Mouse (Mus musculus): ENCODE results near the gene Amdhd1. TPM values are rescaled to one million over a fixed set of nuclear protein-coding genes. Genes with fewer than 3 reads are reported as not detected.
A peak's percentile ranks its signal among the peaks of the same experiment; 100 is the strongest.

Gene Amdhd1
- polyA plus RNA-seq, 1 experiment from 2014 or later, result 0.94 TPM

GRCm38 (mm10) chr10:93525329-93525728 is 14.5 kb downstream of the Amdhd1 start:
- Histone ChIP-seq H3K4me3 (ENCODE audit: low read depth, low read length) (no peak overlapping the region), H3K27me3 (ENCODE audit: control insufficient read depth, insufficient read depth, low read length) (no peaks in the 10 kb centered on the region), H3K27ac (ENCODE audit: low read length) (no peak overlapping the region), H3K36me3 (ENCODE audit: control insufficient read depth, insufficient read depth, low read length) (no peaks in the 10 kb centered on the region), H3K9ac (replicated peaks; ENCODE audit: low read depth, low read length) (no peak overlapping the region), H3K9me3 (ENCODE audit: control insufficient read depth, low read depth, low read length) (no peaks in the 10 kb centered on the region), H3K4me1 (ENCODE audit: control insufficient read depth, insufficient read depth, low read length) (no peaks in the 10 kb centered on the region), H3K4me2 (replicated peaks; ENCODE audit: low read depth, low read length) (no peak overlapping the region)
- ATAC-seq (ENCODE audit: insufficient number of reproducible peaks, insufficient read depth, low FRiP score, low read depth), result no peak
- WGBS, result 70% methylated on average over 1 of the region's 1 CpGs

GRCm38 (mm10) chr10:93520994-93521393 is 18.8 kb downstream of the Amdhd1 start:
- Histone ChIP-seq H3K36me3 (ENCODE audit: control insufficient read depth, insufficient read depth, low read length) (no peaks in the 10 kb centered on the region), H3K27me3 (ENCODE audit: control insufficient read depth, insufficient read depth, low read length) (no peaks in the 10 kb centered on the region), H3K27ac (ENCODE audit: low read length) (no peak overlapping the region), H3K4me2 (replicated peaks; ENCODE audit: low read depth, low read length) (no peak overlapping the region), H3K9me3 (ENCODE audit: control insufficient read depth, low read depth, low read length) (no peaks in the 10 kb centered on the region), H3K4me3 (ENCODE audit: low read depth, low read length) (no peak overlapping the region), H3K9ac (replicated peaks; ENCODE audit: low read depth, low read length) (no peak overlapping the region), H3K4me1 (ENCODE audit: control insufficient read depth, insufficient read depth, low read length) (0 out of 2 replicates have a peak, but pooled peaks cover 3% of the 10 kb centered on the region)
- 54% methylated on average over 4 of the region's 4 CpGs for WGBS
- ATAC-seq (ENCODE audit: insufficient number of reproducible peaks, insufficient read depth, low FRiP score, low read depth), result no peak

- H3K9ac ChIP-seq (replicated peaks; ENCODE audit: low read depth, low read length), result no peak overlapping the region
- no peak overlapping the region for H3K27ac ChIP-seq (ENCODE audit: low read length)
- 73% methylated on average over 5 of the region's 5 CpGs for WGBS
- no peak overlapping the region for H3K4me2 ChIP-seq (replicated peaks; ENCODE audit: low read depth, low read length)
- ATAC-seq (ENCODE audit: insufficient number of reproducible peaks, insufficient read depth, low FRiP score, low read depth), result no peak
- 0 out of 2 replicates have a peak, but pooled peaks cover 3% of the 10 kb centered on the region for H3K4me1 ChIP-seq (ENCODE audit: control insufficient read depth, insufficient read depth, low read length)
- no peaks in the 10 kb centered on the region for H3K36me3 ChIP-seq (ENCODE audit: control insufficient read depth, insufficient read depth, low read length)
- H3K27me3 ChIP-seq (ENCODE audit: control insufficient read depth, insufficient read depth, low read length), result no peaks in the 10 kb centered on the region
- no peaks in the 10 kb centered on the region for H3K9me3 ChIP-seq (ENCODE audit: control insufficient read depth, low read depth, low read length)
- no peak overlapping the region for H3K4me3 ChIP-seq (ENCODE audit: low read depth, low read length)
Observed at GRCm38 (mm10) chr10:93519756-93520155, 20.1 kb downstream of the Amdhd1 start.

- Histone ChIP-seq H3K4me1 (ENCODE audit: control insufficient read depth, insufficient read depth, low read length) (0 out of 2 replicates have a peak, but pooled peaks cover 3% of the 10 kb centered on the region), H3K9me3 (ENCODE audit: control insufficient read depth, low read depth, low read length) (no peaks in the 10 kb centered on the region), H3K36me3 (ENCODE audit: control insufficient read depth, insufficient read depth, low read length) (no peaks in the 10 kb centered on the region), H3K4me2 (replicated peaks; ENCODE audit: low read depth, low read length) (no peak overlapping the region), H3K27ac (ENCODE audit: low read length) (no peak overlapping the region), H3K4me3 (ENCODE audit: low read depth, low read length) (no peak overlapping the region), H3K27me3 (ENCODE audit: control insufficient read depth, insufficient read depth, low read length) (no peaks in the 10 kb centered on the region), H3K9ac (replicated peaks; ENCODE audit: low read depth, low read length) (no peak overlapping the region)
- no peak for ATAC-seq (ENCODE audit: insufficient number of reproducible peaks, insufficient read depth, low FRiP score, low read depth)
- 94% methylated on average over 8 of the region's 8 CpGs for WGBS
Observed at GRCm38 (mm10) chr10:93519159-93519558, 20.7 kb downstream of the Amdhd1 start.

GRCm38 (mm10) chr10:93518620-93519019 is 21.2 kb downstream of the Amdhd1 start:
- Histone ChIP-seq H3K27ac (ENCODE audit: low read length) (no peak overlapping the region), H3K36me3 (ENCODE audit: control insufficient read depth, insufficient read depth, low read length) (no peaks in the 10 kb centered on the region), H3K4me3 (ENCODE audit: low read depth, low read length) (no peak overlapping the region), H3K9ac (replicated peaks; ENCODE audit: low read depth, low read length) (no peak overlapping the region), H3K4me1 (ENCODE audit: control insufficient read depth, insufficient read depth, low read length) (0 out of 2 replicates have a peak, but pooled peaks cover 3% of the 10 kb centered on the region), H3K4me2 (replicated peaks; ENCODE audit: low read depth, low read length) (no peak overlapping the region), H3K27me3 (ENCODE audit: control insufficient read depth, insufficient read depth, low read length) (no peaks in the 10 kb centered on the region), H3K9me3 (ENCODE audit: control insufficient read depth, low read depth, low read length) (no peaks in the 10 kb centered on the region)
- WGBS, result 77% methylated on average over 2 of the region's 2 CpGs
- no peak for ATAC-seq (ENCODE audit: insufficient number of reproducible peaks, insufficient read depth, low FRiP score, low read depth)

GRCm38 (mm10) chr10:93518186-93518585 is 21.6 kb downstream of the Amdhd1 start:
- H3K9ac ChIP-seq (replicated peaks; ENCODE audit: low read depth, low read length), result no peak overlapping the region
- ATAC-seq (ENCODE audit: insufficient number of reproducible peaks, insufficient read depth, low FRiP score, low read depth), result no peak
- H3K4me2 ChIP-seq (replicated peaks; ENCODE audit: low read depth, low read length), result no peak overlapping the region
- 71% methylated on average over 4 of the region's 4 CpGs for WGBS
- H3K4me3 ChIP-seq (ENCODE audit: low read depth, low read length), result no peak overlapping the region
- no peaks in the 10 kb centered on the region for H3K9me3 ChIP-seq (ENCODE audit: control insufficient read depth, low read depth, low read length)
- H3K27me3 ChIP-seq (ENCODE audit: control insufficient read depth, insufficient read depth, low read length), result no peaks in the 10 kb centered on the region
- H3K4me1 ChIP-seq (ENCODE audit: control insufficient read depth, insufficient read depth, low read length), result 0 out of 2 replicates have a peak, but pooled peaks cover 3% of the 10 kb centered on the region
- H3K36me3 ChIP-seq (ENCODE audit: control insufficient read depth, insufficient read depth, low read length), result no peaks in the 10 kb centered on the region
- no peak overlapping the region for H3K27ac ChIP-seq (ENCODE audit: low read length)

- H3K27ac ChIP-seq (ENCODE audit: low read length), result no peak overlapping the region
- no peaks in the 10 kb centered on the region for H3K36me3 ChIP-seq (ENCODE audit: control insufficient read depth, insufficient read depth, low read length)
- WGBS, result 18% methylated on average over 4 of the region's 4 CpGs
- H3K9ac ChIP-seq (replicated peaks; ENCODE audit: low read depth, low read length), result no peak overlapping the region
- no peaks in the 10 kb centered on the region for H3K27me3 ChIP-seq (ENCODE audit: control insufficient read depth, insufficient read depth, low read length)
- ATAC-seq (ENCODE audit: insufficient number of reproducible peaks, insufficient read depth, low FRiP score, low read depth), result peak; percentile 75; the same call in 1 of the 2 replicates
- no peaks in the 10 kb centered on the region for H3K9me3 ChIP-seq (ENCODE audit: control insufficient read depth, low read depth, low read length)
- H3K4me1 ChIP-seq (ENCODE audit: control insufficient read depth, insufficient read depth, low read length), result 0 out of 2 replicates have a peak, but pooled peaks cover 3% of the 10 kb centered on the region
- H3K4me2 ChIP-seq (replicated peaks; ENCODE audit: low read depth, low read length), result no peak overlapping the region
- H3K4me3 ChIP-seq (ENCODE audit: low read depth, low read length), result no peak overlapping the region
Observed at GRCm38 (mm10) chr10:93517754-93518153, 22.1 kb downstream of the Amdhd1 start.

GRCm38 (mm10) chr10:93515927-93516326 is 23.9 kb downstream of the Amdhd1 start:
- Histone ChIP-seq H3K27ac (ENCODE audit: low read length) (no peak overlapping the region), H3K4me3 (ENCODE audit: low read depth, low read length) (no peak overlapping the region), H3K9ac (replicated peaks; ENCODE audit: low read depth, low read length) (no peak overlapping the region), H3K4me1 (ENCODE audit: control insufficient read depth, insufficient read depth, low read length) (0 out of 2 replicates have a peak, but pooled peaks cover 3% of the 10 kb centered on the region), H3K27me3 (ENCODE audit: control insufficient read depth, insufficient read depth, low read length) (no peaks in the 10 kb centered on the region), H3K4me2 (replicated peaks; ENCODE audit: low read depth, low read length) (no peak overlapping the region), H3K9me3 (ENCODE audit: control insufficient read depth, low read depth, low read length) (no peaks in the 10 kb centered on the region), H3K36me3 (ENCODE audit: control insufficient read depth, insufficient read depth, low read length) (no peaks in the 10 kb centered on the region)
- 83% methylated on average over 12 of the region's 12 CpGs for WGBS
- no peak for ATAC-seq (ENCODE audit: insufficient number of reproducible peaks, insufficient read depth, low FRiP score, low read depth)

- no peak overlapping the region for H3K9ac ChIP-seq (replicated peaks; ENCODE audit: low read depth, low read length)
- 0 out of 2 replicates have a peak, but pooled peaks cover 3% of the 10 kb centered on the region for H3K4me1 ChIP-seq (ENCODE audit: control insufficient read depth, insufficient read depth, low read length)
- no peak overlapping the region for H3K4me3 ChIP-seq (ENCODE audit: low read depth, low read length)
- ATAC-seq (ENCODE audit: insufficient number of reproducible peaks, insufficient read depth, low FRiP score, low read depth), result no peak
- no peaks in the 10 kb centered on the region for H3K36me3 ChIP-seq (ENCODE audit: control insufficient read depth, insufficient read depth, low read length)
- WGBS, result 22% methylated on average over 1 of the region's 1 CpGs
- no peak overlapping the region for H3K27ac ChIP-seq (ENCODE audit: low read length)
- no peak overlapping the region for H3K4me2 ChIP-seq (replicated peaks; ENCODE audit: low read depth, low read length)
- no peaks in the 10 kb centered on the region for H3K27me3 ChIP-seq (ENCODE audit: control insufficient read depth, insufficient read depth, low read length)
- no peaks in the 10 kb centered on the region for H3K9me3 ChIP-seq (ENCODE audit: control insufficient read depth, low read depth, low read length)
Observed at GRCm38 (mm10) chr10:93515419-93515818, 24.4 kb downstream of the Amdhd1 start.
